8 mouse cellular contexts compared by ENCODE assay signal in the genomic region with DNA sequence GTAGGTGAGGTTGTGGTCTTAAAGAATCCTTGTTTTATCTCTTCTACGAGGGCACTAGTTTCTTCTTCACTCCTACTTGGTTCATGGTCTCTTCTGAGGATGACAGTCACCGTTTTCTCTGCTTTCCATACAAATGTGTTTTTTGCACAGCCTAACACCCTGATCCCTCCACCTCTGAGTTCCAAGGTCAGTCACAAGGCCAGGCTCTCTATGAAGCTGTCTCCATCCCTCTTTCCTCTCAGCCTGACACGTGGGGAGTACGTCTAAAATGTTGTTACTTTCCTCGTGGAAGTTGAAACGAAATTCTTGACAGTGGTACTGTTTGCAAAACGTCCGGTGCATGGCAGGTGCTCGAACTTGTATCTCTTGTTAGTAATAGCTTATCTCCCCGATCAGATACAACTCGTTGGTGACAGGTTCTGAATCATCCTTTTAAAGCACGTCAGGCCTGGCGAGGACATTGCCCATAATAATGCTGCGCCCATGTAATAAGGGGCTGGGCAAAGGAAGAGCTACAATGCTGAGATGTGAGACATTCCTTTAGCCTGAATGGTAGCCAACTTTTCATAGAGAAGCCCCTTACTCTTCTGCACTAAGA. TPM values are rescaled to one million over a fixed set of nuclear protein-coding genes. Genes with fewer than 3 reads are reported as not detected.
A peak's percentile ranks its signal among the peaks of the same experiment; 100 is the strongest.
DNase-seq lines count a peak whose midpoint lies in the region; ATAC-seq and TF ChIP-seq lines count a peak whose summit lies in the region.

No protein-coding gene starts in this region.

- H3K27ac ChIP-seq in heart, embryonic 10.5 days = peak overlapping the region; percentile 96
- no peak overlapping the region for H3K27ac ChIP-seq in ES-Bruce4 (ENCODE audit: insufficient read depth, low read length)
- peak overlapping the region; percentile 94 for H3K27ac ChIP-seq in hindbrain, embryonic 10.5 days
- H3K27ac ChIP-seq in midbrain, embryonic 11.5 days (ENCODE audit: low read depth, low read length) = no peak overlapping the region

- H3K4me3 ChIP-seq in heart, embryonic 10.5 days = peak overlapping the region; percentile 92
- peak overlapping the region; percentile 88 for H3K4me3 ChIP-seq in ES-Bruce4 (ENCODE audit: low read depth, low read length)
- H3K4me3 ChIP-seq in hindbrain, embryonic 10.5 days = peak overlapping the region; percentile 95
- peak overlapping the region; percentile 91 for H3K4me3 ChIP-seq in midbrain, embryonic 11.5 days (ENCODE audit: low read depth, low read length)

- TF ChIP-seq CTCF in ES-Bruce4 (IDR thresholded peaks at IDR 0.05; ENCODE audit: low read depth, low read length) = no peak

- H3K4me2 ChIP-seq in midbrain, embryonic 11.5 days = peak overlapping the region; percentile 39

- WGBS in heart, embryonic 10.5 days = 21% methylated on average over 14 of the region's 14 CpGs
- WGBS in hindbrain, embryonic 10.5 days = 23% methylated on average over 14 of the region's 14 CpGs
- 25% methylated on average over 14 of the region's 14 CpGs for WGBS in midbrain, embryonic 11.5 days

- no peak for DNase-seq in heart, embryonic 10.5 days (ENCODE audit: low spot score)
- no peak for DNase-seq in heart, postnatal 25 days (ENCODE audit: low spot score)
- no peak for DNase-seq in hindbrain, embryonic 10.5 days (ENCODE audit: low spot score)
- DNase-seq in midbrain, embryonic 11.5 days (ENCODE audit: low spot score, missing footprints) = no peak
- DNase-seq in yolk sac, embryonic 10.5 days (ENCODE audit: low spot score) = no peak
- DNase-seq in thymus, postnatal 4 days = no peak
- no peak for DNase-seq in cerebellum, adult 11-12 months

- peak; percentile 43 for ATAC-seq in midbrain, embryonic 11.5 days (ENCODE audit: low FRiP score)

- TF ChIP-seq POLR2A in ES-Bruce4 (IDR thresholded peaks at IDR 0.05; ENCODE audit: insufficient read depth, low read length) = no peak

- H3K9ac ChIP-seq in ES-Bruce4 (ENCODE audit: low read depth, poor library complexity, severe bottlenecking) = peak overlapping the region; percentile 51
- peak overlapping the region; percentile 91 for H3K9ac ChIP-seq in midbrain, embryonic 11.5 days (ENCODE audit: low read length)

- H3K4me1 ChIP-seq in heart, embryonic 10.5 days = peaks cover 35% of the 10 kb centered on the region
- H3K4me1 ChIP-seq in ES-Bruce4 (ENCODE audit: control insufficient read depth, insufficient read depth, low read length) = peaks cover 2% of the 10 kb centered on the region
- H3K4me1 ChIP-seq in hindbrain, embryonic 10.5 days (replicated peaks) = peaks cover 25% of the 10 kb centered on the region
- H3K4me1 ChIP-seq in midbrain, embryonic 11.5 days (ENCODE audit: control insufficient read depth, insufficient read depth, low read length) = peaks cover 8% of the 10 kb centered on the region; the same call in 1 of the 2 replicates

- intact Hi-C loops in heart, postnatal 25 days (cut with DNase I) = loop anchor here (5.0 kb wide), 1 partner anchor 47 kb away; no protein-coding TSS in a partner anchor

- no peaks in the 10 kb centered on the region for H3K27me3 ChIP-seq in heart, embryonic 10.5 days (ENCODE audit: insufficient read depth, poor library complexity, severe bottlenecking)
- H3K27me3 ChIP-seq in ES-Bruce4 (ENCODE audit: control insufficient read depth, insufficient read depth, low read length, poor library complexity, severe bottlenecking) = no peaks in the 10 kb centered on the region
- no peaks in the 10 kb centered on the region for H3K27me3 ChIP-seq in hindbrain, embryonic 10.5 days (ENCODE audit: insufficient read depth, poor library complexity, severe bottlenecking)
- no peaks in the 10 kb centered on the region for H3K27me3 ChIP-seq in midbrain, embryonic 11.5 days (ENCODE audit: control insufficient read depth, insufficient read depth, low read length)

- TF ChIP-seq EP300 in ES-Bruce4 (IDR thresholded peaks at IDR 0.05; ENCODE audit: insufficient read depth, low read depth, low read length) = no peak

- no peaks in the 10 kb centered on the region for H3K9me3 ChIP-seq in heart, embryonic 10.5 days
- H3K9me3 ChIP-seq in ES-Bruce4 (replicated peaks; ENCODE audit: control insufficient read depth, insufficient read depth, low read length, poor library complexity, severe bottlenecking) = no peaks in the 10 kb centered on the region
- H3K9me3 ChIP-seq in hindbrain, embryonic 10.5 days = no peaks in the 10 kb centered on the region
- no peaks in the 10 kb centered on the region for H3K9me3 ChIP-seq in midbrain, embryonic 11.5 days (ENCODE audit: control insufficient read depth, low read length)

- H3K36me3 ChIP-seq in heart, embryonic 10.5 days = no peaks in the 10 kb centered on the region
- H3K36me3 ChIP-seq in ES-Bruce4 (ENCODE audit: control insufficient read depth, insufficient read depth, low read length, poor library complexity, severe bottlenecking) = no peaks in the 10 kb centered on the region
- no peaks in the 10 kb centered on the region for H3K36me3 ChIP-seq in hindbrain, embryonic 10.5 days
- H3K36me3 ChIP-seq in midbrain, embryonic 11.5 days (ENCODE audit: control insufficient read depth, insufficient read depth, low read length) = no peaks in the 10 kb centered on the region

RNA-seq across cellular contexts. Expression of gene Ralgapb, which starts 0.6 kb away (rescaled TPM):
- 11.8 and 12.6 TPM in 2 replicates for polyA plus RNA-seq in heart, embryonic 10.5 days (2016; fragmentation: Nextera tagmentation; extraction: Ambion mirVana)
- total RNA-seq in heart, postnatal 25 days (2021) = 10 to 100 TPM; 33.7 to 33.9 TPM
- polyA plus RNA-seq in ES-Bruce4 (2011; ENCODE audit: insufficient read depth, insufficient read length, low read depth, missing spikeins) = 54.6 and 57.7 TPM in 2 replicates
- 12.8 and 12.9 TPM in 2 replicates for polyA plus RNA-seq in hindbrain, embryonic 10.5 days (2016; fragmentation: Nextera tagmentation; extraction: Ambion mirVana)
- polyA plus RNA-seq in midbrain, embryonic 11.5 days (2014; fragmentation: Nextera tagmentation; extraction: Ambion mirVana) = 20.1 and 22.4 TPM in 2 replicates

RNA-seq across cellular contexts. Expression of gene Snhg11, which starts 33.7 kb away (rescaled TPM):
- polyA plus RNA-seq in heart, embryonic 10.5 days (2016; fragmentation: Nextera tagmentation; extraction: Ambion mirVana) = 1.7 and 6.7 TPM in 2 replicates
- total RNA-seq in heart, postnatal 25 days (2021) = under 1 TPM in 1 of 2 experiments, not detected in 1; 0.31 TPM
- 39.8 and 41.0 TPM in 2 replicates for polyA plus RNA-seq in ES-Bruce4 (2011; ENCODE audit: insufficient read depth, insufficient read length, low read depth, missing spikeins)
- 41.0 and 88.9 TPM in 2 replicates for polyA plus RNA-seq in hindbrain, embryonic 10.5 days (2016; fragmentation: Nextera tagmentation; extraction: Ambion mirVana)
- 19.8 and 24.1 TPM in 2 replicates for polyA plus RNA-seq in midbrain, embryonic 11.5 days (2014; fragmentation: Nextera tagmentation; extraction: Ambion mirVana)

Comparison
In these comparisons a context has a peak if more than half of its experiments do, and no peak if none do; other contexts are left out.
1. H3K27ac ChIP-seq: peak in heart, embryonic 10.5 days (single experiment) and hindbrain, embryonic 10.5 days (single experiment); none in ES-Bruce4 (single experiment) and midbrain, embryonic 11.5 days (single experiment).
2. Peak in every context shown above with its lines, with median percentiles within 50 percentile points of each other: H3K4me3 ChIP-seq.